Mouse (Mus musculus) forebrain, embryonic 13.5 days (tissue): Measurements from ENCODE around the gene Car10. TPM values are rescaled to one million over a fixed set of nuclear protein-coding genes. Genes with fewer than 3 reads are reported as not detected.

Source experiments
- ATAC-seq: fragments of 200-750 bp; cut with Nextera tagmentation; 2 replicates; pipeline ENCODE4 v1.8.0; 2017
- H3K27ac ChIP-seq: fragments of 300-500 bp; sonication (generic); 2 replicates; pipeline ENCODE4 v1.5.1; 2015; ENCODE audit warnings: inconsistent platforms, mild to moderate bottlenecking, moderate library complexity
- H3K27me3 ChIP-seq: fragments of 300-500 bp; sonication (generic); 2 replicates; pipeline ENCODE4 v1.6.1; 2015; ENCODE audit warnings: mild to moderate bottlenecking, inconsistent platforms
- H3K36me3 ChIP-seq: fragments of 300-500 bp; sonication (generic); 2 replicates; pipeline ENCODE4 v1.6.1; 2015; ENCODE audit warnings: mild to moderate bottlenecking, inconsistent platforms; ENCODE audit not compliant: poor library complexity, severe bottlenecking
- H3K4me1 ChIP-seq: fragments of 300-500 bp; sonication (generic); 2 replicates; pipeline ENCODE4 v1.6.1; 2015; ENCODE audit warnings: inconsistent platforms
- H3K4me2 ChIP-seq: fragments of 300-500 bp; sonication (generic); 2 replicates; pipeline ENCODE4 v1.6.1; 2015; ENCODE audit warnings: inconsistent platforms, mild to moderate bottlenecking, moderate library complexity
- H3K4me3 ChIP-seq: fragments of 300-500 bp; sonication (generic); 2 replicates; pipeline ENCODE4 v1.5.1; 2015; ENCODE audit warnings: mild to moderate bottlenecking, inconsistent platforms
- H3K9ac ChIP-seq: fragments of 300-500 bp; sonication (generic); 2 replicates; pipeline ENCODE4 v1.6.1; 2015; ENCODE audit warnings: mild to moderate bottlenecking, inconsistent platforms
- H3K9me3 ChIP-seq: fragments of 300-500 bp; sonication (generic); replicated peaks from 2 replicates; pipeline ENCODE4 v1.6.1; 2016; ENCODE audit warnings: inconsistent platforms
- WGBS: fragments of 180-500 bp; shearing (Covaris S2); methylation state at CpG from one replicate; pipeline ENCODE4 v1.1.7; 2015; 5-methylcytosine and 5-hydroxymethylcytosine counted together
- polyA plus RNA-seq: library from polyadenylated mRNA; unstranded; fragments of >200 nt; fragmentation: Nextera tagmentation; extraction: Ambion mirVana; gene quantifications from 2 replicates; pipeline ENCODE4 v1.2.1, GENCODE M21; 2015

The Car10 gene
- polyA plus RNA-seq, 1 experiment from 2014 or later = 4.1 TPM

DNA sequence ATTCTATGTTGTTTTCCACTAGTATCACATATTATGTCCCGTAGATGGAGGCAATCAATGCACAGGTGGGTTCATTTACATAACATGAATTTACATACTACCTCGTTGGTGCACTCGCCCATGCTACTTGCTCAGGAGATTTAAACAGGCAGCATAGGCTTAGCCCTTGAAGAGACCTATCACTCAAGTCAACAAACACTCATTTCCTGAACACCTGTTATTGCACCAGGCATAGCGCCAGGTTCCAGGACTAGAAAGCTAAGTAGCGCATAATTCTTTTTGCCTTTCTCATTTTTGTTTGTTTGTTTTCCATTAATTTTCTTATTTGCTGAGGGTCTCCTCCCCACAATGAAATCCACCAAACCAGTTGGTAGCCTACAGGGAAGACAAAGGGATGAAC, 333.7 kb downstream of the Car10 start:
- Histone ChIP-seq H3K27ac (no peak overlapping the region), H3K9ac (no peak overlapping the region), H3K9me3 (no peaks in the 10 kb centered on the region), H3K4me1 (no peaks in the 10 kb centered on the region), H3K36me3 (no peaks in the 10 kb centered on the region), H3K4me3 (no peak overlapping the region), H3K27me3 (no peaks in the 10 kb centered on the region), H3K4me2 (no peak overlapping the region)
- no peak for ATAC-seq
- WGBS = 86% methylated on average over 5 of the region's 5 CpGs

DNA sequence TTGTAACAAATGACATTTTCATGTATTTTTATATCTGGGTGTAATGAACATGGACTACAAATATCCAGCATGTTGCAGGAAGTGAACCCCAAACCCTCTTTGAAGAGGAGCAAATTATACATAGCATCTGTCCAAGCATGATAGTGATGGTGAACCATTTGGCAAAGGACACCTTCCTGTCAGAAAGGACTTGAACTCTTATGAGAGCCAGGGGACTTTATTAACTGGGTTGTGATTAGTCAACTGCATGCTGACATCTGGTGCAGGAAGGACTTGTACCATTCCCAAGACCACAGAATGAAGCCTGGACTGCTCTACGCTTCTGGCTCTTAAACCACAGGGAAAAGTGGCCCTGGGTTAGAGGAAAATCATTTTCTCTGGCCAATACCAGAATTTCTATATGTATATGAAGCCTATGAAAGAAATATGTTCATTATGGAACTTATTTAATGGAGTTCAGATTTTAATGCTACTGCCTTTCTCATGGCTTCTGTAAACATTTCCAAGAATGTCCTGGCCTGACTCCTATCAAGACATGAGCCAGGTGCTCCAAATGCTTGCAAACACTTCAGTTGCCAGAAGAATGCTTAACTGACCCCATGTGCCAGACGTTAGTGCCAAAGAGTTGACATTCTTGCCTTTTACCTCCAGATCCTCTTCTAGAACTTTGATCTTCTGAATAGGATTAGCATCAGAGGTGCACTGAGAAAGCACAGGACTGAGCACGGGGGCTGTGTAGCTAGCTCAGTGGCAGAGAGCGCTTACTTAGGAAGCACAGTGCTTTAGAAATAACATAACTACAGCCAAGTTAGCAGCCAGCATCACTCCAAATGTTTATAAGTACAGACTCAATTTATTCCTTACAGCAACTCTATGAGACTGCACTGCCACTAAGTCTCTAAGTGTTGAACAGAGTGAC, 337.4 kb downstream of the Car10 start:
- 57% methylated on average over 4 of the region's 4 CpGs for WGBS
- H3K27ac ChIP-seq = no peak overlapping the region
- H3K27me3 ChIP-seq = no peaks in the 10 kb centered on the region
- H3K4me1 ChIP-seq = 0 out of 2 replicates have a peak, but pooled peaks cover 2% of the 10 kb centered on the region
- H3K4me3 ChIP-seq = no peak overlapping the region
- H3K9ac ChIP-seq = no peak overlapping the region
- H3K9me3 ChIP-seq = no peaks in the 10 kb centered on the region
- no peak overlapping the region for H3K4me2 ChIP-seq
- ATAC-seq = no peak
- no peaks in the 10 kb centered on the region for H3K36me3 ChIP-seq

DNA sequence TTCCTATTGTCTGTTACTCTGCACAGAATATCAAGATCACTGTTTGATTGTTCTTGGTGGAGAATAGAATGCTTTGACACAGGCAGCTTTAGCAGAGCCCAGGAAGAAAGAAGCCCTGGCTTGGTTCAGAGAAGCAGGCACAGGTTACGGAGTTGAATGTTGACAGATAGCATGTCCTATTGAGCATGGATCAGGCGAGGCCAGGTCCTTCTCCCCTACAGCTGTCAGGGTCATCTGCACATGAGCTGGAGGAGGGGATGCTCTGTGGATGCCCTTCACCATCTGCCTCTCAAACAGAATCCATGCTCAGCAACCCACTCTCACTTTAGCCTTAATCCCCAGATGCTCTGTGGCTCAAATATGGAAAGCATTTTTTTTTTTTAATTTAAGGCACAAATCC, 339.1 kb downstream of the Car10 start:
- WGBS = 57% methylated on average over 2 of the region's 2 CpGs
- Histone ChIP-seq H3K27me3 (no peaks in the 10 kb centered on the region), H3K9me3 (no peaks in the 10 kb centered on the region), H3K4me1 (0 out of 2 replicates have a peak, but pooled peaks cover 2% of the 10 kb centered on the region), H3K27ac (no peak overlapping the region), H3K36me3 (no peaks in the 10 kb centered on the region), H3K4me2 (no peak overlapping the region), H3K9ac (no peak overlapping the region), H3K4me3 (no peak overlapping the region)
- no peak for ATAC-seq

DNA sequence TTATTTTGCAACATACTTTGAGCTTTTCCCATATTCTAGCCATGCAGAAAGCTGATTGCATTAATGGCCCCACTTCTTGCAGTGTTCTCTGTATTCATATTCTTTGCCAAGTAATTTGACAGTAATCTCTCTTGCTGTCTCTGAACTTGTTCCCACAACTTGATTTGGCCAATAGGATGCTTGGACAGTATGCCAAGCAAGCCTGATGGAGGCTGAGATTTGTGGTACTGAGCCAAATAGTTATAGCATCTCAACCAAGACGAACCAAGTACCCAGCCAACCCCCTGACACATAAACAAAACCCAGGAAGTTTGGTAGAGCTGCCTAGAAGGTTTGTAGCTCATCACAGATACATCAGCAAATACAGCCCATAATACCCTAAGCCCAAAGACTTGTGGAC, 342.6 kb downstream of the Car10 start:
- ATAC-seq = no peak
- WGBS = 74% methylated on average over 1 of the region's 1 CpGs
- Histone ChIP-seq H3K27me3 (no peaks in the 10 kb centered on the region), H3K36me3 (no peaks in the 10 kb centered on the region), H3K9me3 (no peaks in the 10 kb centered on the region), H3K9ac (no peak overlapping the region), H3K4me3 (no peak overlapping the region), H3K27ac (no peak overlapping the region), H3K4me1 (0 out of 2 replicates have a peak, but pooled peaks cover 2% of the 10 kb centered on the region), H3K4me2 (no peak overlapping the region)

DNA sequence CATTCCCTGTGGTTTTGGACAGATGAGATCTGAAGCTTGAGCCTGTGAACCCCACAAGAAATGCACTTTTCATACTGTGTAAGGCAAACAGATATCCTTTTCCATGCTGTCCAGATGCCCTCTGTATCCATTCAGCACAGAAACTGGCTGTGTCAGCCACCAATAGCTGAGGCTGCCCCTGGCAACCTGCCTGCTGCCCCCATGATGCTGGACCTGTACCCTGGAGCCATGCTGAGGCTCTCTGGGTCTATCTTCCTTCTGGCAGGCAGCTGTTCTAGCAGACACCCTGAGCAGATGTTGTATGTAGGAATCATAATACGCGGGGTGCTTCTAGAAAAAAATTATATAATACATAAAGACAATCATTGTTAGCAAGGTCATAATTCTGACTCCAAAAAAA, 345.9 kb downstream of the Car10 start:
- Histone ChIP-seq H3K9me3 (no peaks in the 10 kb centered on the region), H3K27ac (no peak overlapping the region), H3K27me3 (no peaks in the 10 kb centered on the region), H3K4me3 (no peak overlapping the region), H3K9ac (no peak overlapping the region), H3K36me3 (no peaks in the 10 kb centered on the region), H3K4me1 (no peaks in the 10 kb centered on the region), H3K4me2 (no peak overlapping the region)
- WGBS = 96% methylated on average over 2 of the region's 2 CpGs
- ATAC-seq = no peak

DNA sequence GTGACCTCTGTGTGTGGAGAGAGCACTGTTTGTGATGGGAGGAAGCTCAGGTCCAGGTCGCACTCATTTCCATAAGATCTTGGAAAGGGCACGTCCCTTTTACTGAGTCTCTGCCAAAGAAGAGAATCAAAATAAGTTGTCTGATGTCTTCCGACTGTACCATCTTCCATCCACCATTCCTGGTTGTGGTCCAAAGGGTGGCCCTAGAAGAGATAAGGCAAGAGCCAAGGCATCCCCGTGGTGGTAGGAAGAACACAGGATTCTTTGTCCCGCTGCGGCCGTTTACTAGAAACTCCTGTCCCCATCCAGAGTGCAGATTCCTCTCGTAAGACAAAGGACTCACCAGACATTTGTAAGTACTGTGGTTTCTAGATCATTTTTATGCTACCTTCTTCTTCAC, 346.9 kb downstream of the Car10 start:
- Histone ChIP-seq H3K27ac (no peak overlapping the region), H3K9ac (no peak overlapping the region), H3K9me3 (no peaks in the 10 kb centered on the region), H3K4me1 (no peaks in the 10 kb centered on the region), H3K27me3 (no peaks in the 10 kb centered on the region), H3K36me3 (no peaks in the 10 kb centered on the region), H3K4me3 (no peak overlapping the region), H3K4me2 (no peak overlapping the region)
- ATAC-seq = no peak
- WGBS = 85% methylated on average over 8 of the region's 8 CpGs

DNA sequence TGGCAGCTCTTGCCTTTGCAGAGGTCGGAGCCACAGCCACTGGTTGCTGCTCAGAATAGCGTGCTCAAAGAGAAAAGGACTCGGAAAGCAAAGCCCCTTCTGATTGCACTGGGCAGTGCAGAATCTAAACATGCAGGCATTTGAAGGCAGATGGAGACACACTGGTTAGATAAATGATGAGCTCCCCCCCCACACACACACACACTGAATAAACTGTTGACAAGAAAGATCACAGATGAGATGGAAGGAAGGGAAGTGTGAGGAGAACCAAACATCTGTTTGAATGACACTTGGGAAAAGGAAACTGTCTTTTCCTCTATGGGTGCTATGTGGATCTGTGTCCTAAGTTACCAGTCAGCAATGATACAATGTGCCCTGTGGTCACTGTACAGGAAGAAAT, 349.7 kb downstream of the Car10 start:
- no peak overlapping the region for H3K4me3 ChIP-seq
- H3K36me3 ChIP-seq = no peaks in the 10 kb centered on the region
- no peak overlapping the region for H3K27ac ChIP-seq
- no peak overlapping the region for H3K4me2 ChIP-seq
- H3K9ac ChIP-seq = no peak overlapping the region
- no peaks in the 10 kb centered on the region for H3K9me3 ChIP-seq
- 61% methylated on average over 3 of the region's 3 CpGs for WGBS
- ATAC-seq = no peak
- H3K27me3 ChIP-seq = no peaks in the 10 kb centered on the region
- no peaks in the 10 kb centered on the region for H3K4me1 ChIP-seq

DNA sequence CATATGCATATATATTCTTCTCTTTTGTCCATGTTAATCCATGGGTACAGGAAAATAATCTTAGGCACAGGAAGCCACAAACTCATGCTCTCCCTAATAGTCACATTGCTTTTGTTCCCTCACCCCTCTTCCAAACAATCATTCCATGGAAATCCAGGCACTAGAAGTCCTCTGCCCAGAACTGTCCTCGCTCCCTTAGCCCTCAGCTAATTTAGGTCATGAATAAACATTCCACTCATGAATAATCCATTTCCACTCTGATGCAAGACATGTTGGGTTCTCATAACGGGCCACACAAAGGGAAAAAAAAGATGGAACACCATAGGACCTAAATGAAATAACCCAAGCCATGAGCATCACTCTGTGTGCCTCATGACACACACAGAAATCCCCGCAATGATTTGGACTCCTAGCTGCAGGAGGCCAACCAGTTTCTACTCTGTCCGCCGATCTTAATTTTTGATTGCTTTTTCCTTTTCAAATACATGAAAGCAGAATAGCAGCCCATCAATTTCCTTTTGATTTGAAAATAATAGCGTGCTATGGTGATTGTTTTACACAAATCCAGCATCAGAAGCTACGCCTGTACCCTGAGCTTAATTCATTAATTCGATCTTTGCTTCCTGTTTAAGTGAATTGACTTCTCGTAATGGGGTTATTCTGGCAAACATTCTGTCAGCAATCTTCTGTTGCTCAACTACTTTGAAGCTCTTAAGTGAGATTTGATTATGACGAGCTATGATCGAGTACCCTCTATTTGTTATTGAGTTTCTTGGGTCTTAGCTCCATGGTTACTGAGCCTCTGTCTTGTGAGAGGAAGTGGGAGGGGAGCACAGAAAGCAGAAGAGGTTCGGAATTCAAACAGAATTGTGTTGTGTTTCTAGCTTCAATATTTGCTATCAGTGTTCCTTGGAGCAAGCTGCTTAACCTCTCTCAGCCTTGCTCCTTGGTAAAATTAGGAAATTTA, 350.7 kb downstream of the Car10 start:
- Histone ChIP-seq H3K27me3 (no peaks in the 10 kb centered on the region), H3K4me2 (no peak overlapping the region), H3K4me3 (no peak overlapping the region), H3K9me3 (no peaks in the 10 kb centered on the region), H3K27ac (no peak overlapping the region), H3K4me1 (no peaks in the 10 kb centered on the region), H3K9ac (no peak overlapping the region), H3K36me3 (no peaks in the 10 kb centered on the region)
- ATAC-seq = peak; percentile 36; the same call in 1 of the 2 replicates
- 66% methylated on average over 12 of the region's 12 CpGs for WGBS

DNA sequence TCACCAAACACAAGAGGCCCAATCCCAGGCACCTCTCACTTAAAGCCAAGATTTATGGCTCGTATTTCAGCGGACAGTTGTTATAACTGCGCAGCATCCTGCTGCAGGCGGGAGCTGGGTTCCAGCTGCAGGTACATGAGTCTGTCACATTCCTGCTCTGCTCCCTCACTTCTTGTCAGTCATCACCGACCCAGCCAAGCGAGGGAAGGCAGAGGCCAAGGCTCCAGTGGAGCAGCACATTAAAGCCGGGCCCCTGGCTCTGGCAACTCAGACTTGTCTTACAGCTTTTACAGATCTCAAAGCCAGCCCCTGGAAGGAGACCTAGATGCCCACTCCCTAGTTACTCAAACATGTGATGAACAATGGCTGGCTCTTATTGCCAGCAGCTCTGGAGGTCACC, 352.7 kb downstream of the Car10 start:
- no peak for ATAC-seq
- no peaks in the 10 kb centered on the region for H3K27me3 ChIP-seq
- H3K9me3 ChIP-seq = no peaks in the 10 kb centered on the region
- no peaks in the 10 kb centered on the region for H3K4me1 ChIP-seq
- no peaks in the 10 kb centered on the region for H3K36me3 ChIP-seq
- H3K9ac ChIP-seq = no peak overlapping the region
- WGBS = 84% methylated on average over 7 of the region's 7 CpGs
- no peak overlapping the region for H3K4me2 ChIP-seq
- H3K27ac ChIP-seq = no peak overlapping the region
- H3K4me3 ChIP-seq = no peak overlapping the region

DNA sequence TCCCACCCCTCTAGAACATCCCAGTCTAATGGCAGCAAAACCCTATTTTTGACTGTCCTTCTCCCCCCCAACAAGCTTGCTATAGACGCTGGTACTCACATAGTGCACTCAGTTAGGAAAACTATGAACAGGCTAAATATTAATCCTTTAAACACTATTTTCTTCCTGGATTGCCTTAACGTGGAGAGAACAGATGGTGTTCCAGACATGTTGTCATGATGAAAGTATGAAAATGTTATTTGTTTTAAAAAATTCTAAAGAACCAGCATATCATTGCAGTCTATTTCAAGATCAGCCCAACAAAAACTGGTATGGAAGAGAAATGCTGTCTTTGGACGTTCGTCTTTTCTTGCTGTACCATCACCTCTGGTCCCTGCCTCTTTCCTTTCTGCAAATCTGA, 368.4 kb downstream of the Car10 start:
- no peak for ATAC-seq

DNA sequence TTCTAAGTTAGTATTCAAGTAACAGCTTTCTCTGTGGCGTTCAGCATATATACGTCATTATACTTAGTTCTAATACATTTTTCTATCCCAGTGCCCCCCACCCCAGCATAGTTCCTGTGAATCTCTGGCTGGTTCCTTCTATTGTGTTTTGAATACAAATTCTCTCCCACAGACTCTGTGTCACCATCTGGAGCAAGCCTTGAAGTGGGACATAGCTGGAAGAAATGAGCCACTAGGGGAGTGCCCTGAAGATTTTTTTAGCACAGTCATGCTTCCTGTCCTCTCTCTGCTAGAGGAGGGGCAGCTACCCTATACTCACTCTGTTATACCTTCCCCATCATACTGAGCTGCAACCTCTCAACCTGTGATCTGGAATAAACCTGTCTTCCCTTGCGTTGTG, 369.9 kb downstream of the Car10 start:
- H3K4me1 ChIP-seq = peaks cover 9% of the 10 kb centered on the region
- no peaks in the 10 kb centered on the region for H3K27me3 ChIP-seq
- H3K4me2 ChIP-seq = no peak overlapping the region
- no peaks in the 10 kb centered on the region for H3K9me3 ChIP-seq
- no peaks in the 10 kb centered on the region for H3K36me3 ChIP-seq
- H3K4me3 ChIP-seq = no peak overlapping the region
- no peak overlapping the region for H3K9ac ChIP-seq
- H3K27ac ChIP-seq = no peak overlapping the region
- ATAC-seq = no peak
- WGBS = 93% methylated on average over 3 of the region's 3 CpGs

More for the DNA sequence above, 368.4 kb downstream of the Car10 start:
- no peak overlapping the region for H3K4me3 ChIP-seq
- no peaks in the 10 kb centered on the region for H3K36me3 ChIP-seq
- WGBS = 85% methylated on average over 4 of the region's 4 CpGs
- H3K27me3 ChIP-seq = no peaks in the 10 kb centered on the region
- H3K4me1 ChIP-seq = peaks cover 7% of the 10 kb centered on the region; the same call in 1 of the 2 replicates
- H3K9ac ChIP-seq = no peak overlapping the region
- H3K4me2 ChIP-seq = no peak overlapping the region
- H3K27ac ChIP-seq = no peak overlapping the region
- H3K9me3 ChIP-seq = no peaks in the 10 kb centered on the region

DNA sequence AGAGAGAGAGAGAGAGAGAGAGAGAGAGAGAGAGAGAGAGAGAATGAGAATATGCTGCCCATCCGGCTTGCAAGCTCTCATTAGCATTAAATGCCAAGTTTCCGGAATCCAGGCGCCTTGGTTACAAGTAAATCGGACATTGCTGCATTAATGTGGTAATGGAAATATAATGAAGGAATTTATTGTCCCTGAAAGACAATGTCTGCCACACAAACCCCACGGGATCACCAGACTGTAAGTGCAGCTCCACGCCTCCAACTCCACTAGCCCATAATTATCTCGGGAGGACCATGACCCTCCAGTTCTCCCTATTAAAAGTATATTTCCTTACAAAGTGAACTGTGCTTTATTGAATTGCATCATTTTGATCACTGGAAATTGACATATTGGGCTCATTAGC, 372.9 kb downstream of the Car10 start:
- no peaks in the 10 kb centered on the region for H3K27me3 ChIP-seq
- no peak overlapping the region for H3K9ac ChIP-seq
- H3K9me3 ChIP-seq = no peaks in the 10 kb centered on the region
- H3K4me2 ChIP-seq = no peak overlapping the region
- peaks cover 9% of the 10 kb centered on the region for H3K4me1 ChIP-seq
- H3K27ac ChIP-seq = no peak overlapping the region
- WGBS = 27% methylated on average over 7 of the region's 7 CpGs
- ATAC-seq = peak; percentile 50; the same call in 1 of the 2 replicates
- H3K36me3 ChIP-seq = no peaks in the 10 kb centered on the region
- H3K4me3 ChIP-seq = no peak overlapping the region
